Mouse (Mus musculus): ENCODE results near the gene Bsg. TPM values are rescaled to one million over a fixed set of nuclear protein-coding genes. Genes with fewer than 3 reads are reported as not detected.

The Bsg gene
- total RNA-seq, 2 experiments from 2014 or later, result 695 to 807 TPM

Other genes with a start within 250 kb of the Bsg start
- not detected for gene Vmn2r83, start 235.8 kb upstream of the Bsg start, total RNA-seq (2021)
- gene Plpp2, start 170.7 kb upstream of the Bsg start, total RNA-seq (2021), result 1 to 10 TPM; 5.2 to 8.5 TPM
- 10 to 100 TPM; 51.5 to 52.8 TPM for gene Mier2, start 149.3 kb upstream of the Bsg start, total RNA-seq (2021)
- not detected for gene Theg, start 117.2 kb upstream of the Bsg start, total RNA-seq (2021)
- gene C2cd4c, start 90.5 kb upstream of the Bsg start, total RNA-seq (2021), result 1 to 10 TPM; 6.5 to 8.3 TPM
- gene Shc2, start 66.6 kb upstream of the Bsg start, total RNA-seq (2021), result 10 to 100 TPM; 42.7 to 44.5 TPM
- gene Odf3l2, start 58.8 kb upstream of the Bsg start, total RNA-seq (2021), result under 1 TPM; 0.52 to 0.53 TPM
- gene Madcam1, start 39.9 kb upstream of the Bsg start, total RNA-seq (2021), result under 1 TPM in 1 of 2 experiments, not detected in 1; 0.37 TPM
- gene Tpgs1, start 35.1 kb upstream of the Bsg start, total RNA-seq (2021), result 10 to 100 TPM; 72.3 to 73.2 TPM
- gene Cdc34, start 22.3 kb upstream of the Bsg start, total RNA-seq (2021), result 10 to 100 TPM; 60.9 to 68.5 TPM
- 1 to 10 TPM; 1.7 to 1.9 TPM for gene Gzmm, start 15.5 kb upstream of the Bsg start, total RNA-seq (2021)
- gene Hcn2, start 12.1 kb downstream of the Bsg start, total RNA-seq (2021), result 10 to 100 TPM; 89.2 to 96.6 TPM
- gene Polrmt, start 42.1 kb downstream of the Bsg start, total RNA-seq (2021), result 10 to 100 TPM; 45.3 to 49.0 TPM
- gene Fgf22, start 50.6 kb downstream of the Bsg start, total RNA-seq (2021), result 1 to 10 TPM in 1 of 2 experiments, under 1 TPM in 1; 0.88 to 1.7 TPM
- gene Rnf126, start 62.5 kb downstream of the Bsg start, total RNA-seq (2021), result 10 to 100 TPM; 86.1 to 90.5 TPM
- 1 to 10 TPM; 1.2 to 2.4 TPM for gene Fstl3, start 72.8 kb downstream of the Bsg start, total RNA-seq (2021)
- gene Prss57, start 86.5 kb downstream of the Bsg start, total RNA-seq (2021), result under 1 TPM in 1 of 2 experiments, not detected in 1; 0.16 TPM
- 100 to 1,000 TPM; 356 to 379 TPM for gene Palm, start 89.1 kb downstream of the Bsg start, total RNA-seq (2021)
- under 1 TPM; 0.26 to 0.53 TPM for gene Misp, start 116.5 kb downstream of the Bsg start, total RNA-seq (2021)
- gene Ptbp1, start 149.9 kb downstream of the Bsg start, total RNA-seq (2021), result 10 to 100 TPM; 62.9 to 70.2 TPM
- 1 to 10 TPM; 2.3 to 3.0 TPM for gene Prtn3, start 170.0 kb downstream of the Bsg start, total RNA-seq (2021)
- gene Plppr3, start 170.1 kb downstream of the Bsg start, total RNA-seq (2021), result 10 to 100 TPM; 53.5 to 57.7 TPM
- not detected for gene Elane, start 181.8 kb downstream of the Bsg start, total RNA-seq (2021)
- not detected for gene Cfd, start 186.4 kb downstream of the Bsg start, total RNA-seq (2021)
- 10 to 100 TPM; 48.8 to 51.9 TPM for gene Med16, start 204.4 kb downstream of the Bsg start, total RNA-seq (2021)
- not detected for gene Gm26602, start 206.4 kb downstream of the Bsg start, total RNA-seq (2021)
- gene Kiss1r, start 212.5 kb downstream of the Bsg start, total RNA-seq (2021), result 1 to 10 TPM; 5.0 to 8.9 TPM
- gene R3hdm4, start 216.7 kb downstream of the Bsg start, total RNA-seq (2021), result 100 to 1,000 TPM; 424 to 430 TPM
- gene Arid3a, start 222.6 kb downstream of the Bsg start, total RNA-seq (2021), result 1 to 10 TPM; 4.5 to 6.4 TPM

All from layer of hippocampus, postnatal 14 days (tissue).